Mouse (Mus musculus): Measurements from ENCODE around the gene Gfy. TPM values are rescaled to one million over a fixed set of nuclear protein-coding genes. Genes with fewer than 3 reads are reported as not detected.

The Gfy gene
- polyA plus RNA-seq, 1 experiment from 2014 or later = not detected

DNA sequence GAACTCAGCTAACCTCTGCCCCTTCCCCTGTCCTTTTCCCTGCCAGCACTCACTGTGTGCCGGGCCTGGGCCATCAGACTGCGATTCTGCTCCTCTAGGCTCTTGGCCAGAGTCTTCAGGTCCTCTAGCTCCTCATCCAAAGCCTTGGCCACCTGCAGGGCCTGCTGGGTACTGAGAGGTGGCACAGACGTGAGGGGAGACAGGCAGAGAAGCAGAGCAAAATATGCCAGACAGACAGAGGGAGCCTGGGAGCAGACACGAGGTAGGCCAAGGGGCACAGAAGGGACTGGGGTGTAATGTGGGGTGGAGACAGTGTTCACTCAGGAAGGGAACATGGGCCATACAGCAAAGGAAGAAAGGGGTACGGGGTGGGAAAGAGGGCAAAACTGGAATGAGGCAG, 14.0 kb upstream of the Gfy start:
- no peaks in the 10 kb centered on the region for H3K36me3 ChIP-seq
- no peak for ATAC-seq (ENCODE audit: insufficient number of reproducible peaks, insufficient read depth, low FRiP score, low TSS enrichment, low read depth)
- H3K4me3 ChIP-seq (replicated peaks) = no peak overlapping the region
- H3K4me2 ChIP-seq = no peak overlapping the region
- 55% methylated on average over 5 of the region's 5 CpGs for WGBS
- H3K27me3 ChIP-seq = peaks cover 31% of the 10 kb centered on the region
- no peak overlapping the region for H3K9ac ChIP-seq (replicated peaks)
- no peak overlapping the region for H3K27ac ChIP-seq
- H3K9me3 ChIP-seq = no peaks in the 10 kb centered on the region
- peaks cover 24% of the 10 kb centered on the region for H3K4me1 ChIP-seq (replicated peaks)

DNA sequence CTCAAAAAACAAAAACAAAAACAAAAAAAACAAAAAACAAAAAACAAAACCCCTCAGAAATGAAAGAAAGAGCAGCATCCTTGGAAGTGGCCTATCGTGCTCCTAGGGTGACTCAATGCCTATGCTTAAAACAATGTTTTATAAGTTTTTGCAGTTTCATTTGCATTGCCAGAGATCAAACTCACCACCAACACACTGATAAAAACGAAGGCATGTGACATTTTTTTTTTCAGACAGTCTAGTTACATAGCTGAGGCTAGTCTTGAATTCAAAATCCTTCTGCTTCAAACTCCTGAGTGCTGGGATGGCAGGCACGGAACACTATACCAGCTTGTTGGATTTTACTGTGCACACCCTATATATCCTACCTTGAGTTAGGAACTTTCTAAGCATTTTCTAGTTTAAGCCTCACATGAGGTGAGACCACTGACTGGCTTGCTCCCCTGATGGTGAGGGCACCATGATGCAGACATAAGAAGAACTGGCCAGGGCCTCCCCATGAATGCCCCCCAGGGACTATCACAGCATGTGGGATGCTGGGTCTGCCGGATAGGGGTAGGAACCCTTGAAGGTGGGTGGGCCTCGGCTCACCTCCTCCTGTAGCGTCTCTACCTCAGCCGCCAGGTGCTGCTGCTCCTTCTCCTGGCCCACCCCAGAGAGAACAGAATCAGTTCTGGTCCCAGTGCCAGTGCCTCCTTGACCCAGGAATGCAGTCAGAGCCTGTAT, 13.4 kb upstream of the Gfy start:
- H3K4me2 ChIP-seq = no peak overlapping the region
- ATAC-seq (ENCODE audit: insufficient number of reproducible peaks, insufficient read depth, low FRiP score, low TSS enrichment, low read depth) = no peak
- no peaks in the 10 kb centered on the region for H3K9me3 ChIP-seq
- no peak overlapping the region for H3K9ac ChIP-seq (replicated peaks)
- H3K4me1 ChIP-seq (replicated peaks) = peaks cover 22% of the 10 kb centered on the region
- H3K4me3 ChIP-seq (replicated peaks) = no peak overlapping the region
- no peak overlapping the region; the same call in 1 of the 2 replicates for H3K27ac ChIP-seq
- 82% methylated on average over 7 of the region's 7 CpGs for WGBS
- H3K27me3 ChIP-seq = peaks cover 35% of the 10 kb centered on the region
- H3K36me3 ChIP-seq = no peaks in the 10 kb centered on the region

DNA sequence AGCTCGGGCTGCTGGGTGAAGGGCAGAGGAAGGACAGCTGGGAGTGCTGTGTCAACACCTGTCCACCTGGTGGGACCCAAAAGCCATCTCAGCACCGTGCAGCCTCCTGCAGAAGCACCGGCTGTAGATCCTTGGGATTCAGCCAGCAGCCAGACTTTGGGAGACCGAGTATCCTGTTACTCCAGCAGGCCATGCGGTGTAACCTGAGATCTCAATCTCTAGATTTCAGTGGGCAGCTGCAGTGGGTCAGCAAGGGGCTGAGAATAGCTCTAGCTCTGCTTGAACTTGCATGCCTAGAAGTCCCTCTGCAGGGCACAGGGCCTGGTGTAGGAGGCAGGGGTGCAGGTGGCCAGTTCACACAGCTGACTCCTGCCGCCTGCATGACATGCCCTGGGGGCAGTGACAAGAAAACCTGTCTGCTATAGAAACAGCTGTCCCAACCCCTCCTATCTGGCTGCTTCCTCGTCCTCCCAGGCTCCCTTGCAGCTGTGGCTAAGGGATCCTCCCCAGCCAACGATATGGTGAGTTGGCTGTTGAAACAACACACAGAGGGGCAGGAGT, 12.5 kb upstream of the Gfy start:
- WGBS = 6% methylated on average over 8 of the region's 8 CpGs
- ATAC-seq (ENCODE audit: insufficient number of reproducible peaks, insufficient read depth, low FRiP score, low TSS enrichment, low read depth) = peak; percentile 83
- peaks cover 22% of the 10 kb centered on the region for H3K4me1 ChIP-seq (replicated peaks)
- no peak overlapping the region for H3K4me3 ChIP-seq (replicated peaks)
- H3K9ac ChIP-seq (replicated peaks) = no peak overlapping the region
- peaks cover 38% of the 10 kb centered on the region for H3K27me3 ChIP-seq
- no peaks in the 10 kb centered on the region for H3K9me3 ChIP-seq
- H3K4me2 ChIP-seq = peak overlapping the region; percentile 13
- H3K27ac ChIP-seq = peak overlapping the region; percentile 78
- no peaks in the 10 kb centered on the region for H3K36me3 ChIP-seq

DNA sequence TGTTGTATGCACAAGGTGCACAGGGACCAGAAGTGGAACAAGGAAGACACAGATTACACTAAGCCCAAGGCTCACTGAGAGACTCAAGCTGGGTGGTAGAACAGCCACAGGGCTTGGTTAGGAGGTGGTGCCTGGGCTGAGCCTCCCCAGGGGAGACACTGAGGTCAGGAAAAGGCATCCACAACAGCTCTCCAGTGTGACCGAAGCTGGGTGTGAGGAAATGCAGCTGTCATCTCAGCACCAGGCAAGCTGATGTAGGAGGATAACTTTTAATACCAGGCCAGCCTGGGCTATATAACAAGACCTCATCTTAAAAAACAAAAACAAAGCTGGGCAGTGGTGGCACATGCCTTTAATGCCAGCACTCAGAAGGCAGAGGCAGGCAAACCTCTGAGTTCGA, 11.8 kb upstream of the Gfy start:
- Histone ChIP-seq H3K27me3 (peaks cover 45% of the 10 kb centered on the region), H3K4me2 (no peak overlapping the region), H3K9me3 (no peaks in the 10 kb centered on the region), H3K27ac (no peak overlapping the region), H3K36me3 (no peaks in the 10 kb centered on the region), H3K9ac (replicated peaks) (no peak overlapping the region), H3K4me1 (replicated peaks) (peaks cover 28% of the 10 kb centered on the region), H3K4me3 (replicated peaks) (no peak overlapping the region)
- ATAC-seq (ENCODE audit: insufficient number of reproducible peaks, insufficient read depth, low FRiP score, low TSS enrichment, low read depth) = no peak
- 77% methylated on average over 2 of the region's 2 CpGs for WGBS

DNA sequence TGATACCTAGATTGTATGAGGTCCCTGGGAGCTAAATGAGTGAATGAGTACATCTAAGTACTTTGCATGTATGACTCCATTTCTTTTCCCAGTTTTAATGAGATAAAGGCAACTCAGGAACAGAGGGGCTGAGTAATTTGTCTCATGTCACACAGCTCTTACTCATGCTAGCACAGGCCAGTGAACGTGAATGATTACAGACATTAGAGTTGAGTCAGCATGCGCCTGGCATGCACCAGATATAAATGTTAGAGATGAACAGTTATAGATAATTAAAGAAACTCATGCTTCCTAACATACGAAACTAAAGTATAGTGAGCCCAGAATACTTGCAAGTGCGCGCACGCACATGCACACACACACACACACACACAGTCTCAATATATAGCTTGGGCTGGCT, 10.8 kb upstream of the Gfy start:
- Histone ChIP-seq H3K9ac (replicated peaks) (no peak overlapping the region), H3K27me3 (peaks cover 47% of the 10 kb centered on the region), H3K4me1 (replicated peaks) (peaks cover 27% of the 10 kb centered on the region), H3K9me3 (no peaks in the 10 kb centered on the region), H3K36me3 (no peaks in the 10 kb centered on the region), H3K4me2 (no peak overlapping the region), H3K27ac (no peak overlapping the region), H3K4me3 (replicated peaks) (no peak overlapping the region)
- no peak for ATAC-seq (ENCODE audit: insufficient number of reproducible peaks, insufficient read depth, low FRiP score, low TSS enrichment, low read depth)
- 91% methylated on average over 6 of the region's 6 CpGs for WGBS

DNA sequence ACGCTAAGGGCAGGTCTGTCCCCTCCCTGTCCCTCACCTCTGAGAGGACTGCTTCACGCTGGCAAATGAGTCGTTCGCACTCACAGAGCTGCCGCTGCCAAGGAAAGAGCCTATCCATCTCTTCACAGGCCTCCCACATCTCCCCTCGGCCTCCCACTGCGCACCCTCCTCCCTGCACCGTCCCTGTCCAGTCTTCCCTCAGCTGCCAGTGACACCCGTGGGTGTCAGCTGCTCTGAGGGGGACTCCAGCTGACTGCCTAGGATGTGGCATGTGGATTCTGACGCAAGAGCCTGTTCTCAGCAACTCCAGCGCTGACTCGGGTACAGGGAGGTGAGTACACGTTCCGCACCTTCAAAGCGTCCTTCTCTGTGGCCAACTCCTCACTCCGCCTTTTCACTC, 10.2 kb upstream of the Gfy start:
- Histone ChIP-seq H3K9ac (replicated peaks) (no peak overlapping the region), H3K36me3 (no peaks in the 10 kb centered on the region), H3K4me2 (no peak overlapping the region), H3K27ac (no peak overlapping the region), H3K27me3 (peaks cover 53% of the 10 kb centered on the region), H3K9me3 (no peaks in the 10 kb centered on the region), H3K4me1 (replicated peaks) (peaks cover 26% of the 10 kb centered on the region), H3K4me3 (replicated peaks) (no peak overlapping the region)
- ATAC-seq (ENCODE audit: insufficient number of reproducible peaks, insufficient read depth, low FRiP score, low TSS enrichment, low read depth) = no peak
- 52% methylated on average over 16 of the region's 16 CpGs for WGBS

DNA sequence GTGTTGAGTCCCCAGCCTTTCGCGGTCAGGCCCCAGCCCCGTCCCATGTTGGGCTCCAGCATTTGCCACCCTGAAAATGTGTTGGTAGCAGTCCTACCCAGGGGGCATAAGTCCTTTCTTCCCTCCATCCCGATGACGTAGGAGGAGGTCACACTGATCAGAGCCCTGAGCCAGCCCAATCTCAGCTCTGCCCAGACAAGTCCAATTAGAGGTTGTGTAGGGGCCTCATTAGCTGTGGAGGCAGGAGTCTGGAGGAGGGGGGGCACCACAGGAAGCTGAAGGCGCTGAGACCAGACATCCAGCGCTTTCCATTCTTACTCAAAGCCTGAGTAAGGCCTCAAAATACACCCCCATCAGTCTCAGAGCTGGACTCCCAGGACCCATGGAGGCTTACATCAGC, 6.6 kb upstream of the Gfy start:
- Histone ChIP-seq H3K27ac (no peak overlapping the region), H3K27me3 (peaks cover 90% of the 10 kb centered on the region), H3K4me1 (replicated peaks) (peaks cover 23% of the 10 kb centered on the region), H3K4me2 (no peak overlapping the region), H3K9ac (replicated peaks) (no peak overlapping the region), H3K36me3 (no peaks in the 10 kb centered on the region), H3K4me3 (replicated peaks) (no peak overlapping the region), H3K9me3 (no peaks in the 10 kb centered on the region; the same call in 1 of the 2 replicates)
- 46% methylated on average over 7 of the region's 7 CpGs for WGBS
- no peak for ATAC-seq (ENCODE audit: insufficient number of reproducible peaks, insufficient read depth, low FRiP score, low TSS enrichment, low read depth)

DNA sequence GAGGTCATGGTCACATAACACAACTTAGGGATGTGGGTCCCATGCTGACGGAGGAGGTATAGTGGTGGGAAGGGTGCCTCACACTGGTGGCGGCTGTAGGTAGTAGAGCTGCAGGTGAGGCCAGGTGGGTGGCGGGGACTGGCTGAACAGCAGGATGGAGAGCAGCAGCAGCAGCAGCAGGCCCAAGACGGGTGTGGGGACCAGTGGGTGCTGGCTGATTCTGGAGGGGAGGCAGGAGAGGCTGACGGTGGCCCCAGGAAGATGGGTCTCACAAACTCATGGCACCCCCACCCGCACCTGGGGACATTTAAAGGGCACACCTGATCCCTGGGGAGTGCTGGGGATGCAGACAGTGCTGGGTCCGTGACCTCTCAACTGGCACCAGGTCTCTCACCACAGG, 4.3 kb upstream of the Gfy start:
- 63% methylated on average over 7 of the region's 7 CpGs for WGBS
- Histone ChIP-seq H3K4me1 (replicated peaks) (peaks cover 23% of the 10 kb centered on the region), H3K9ac (replicated peaks) (no peak overlapping the region), H3K36me3 (no peaks in the 10 kb centered on the region), H3K9me3 (no peaks in the 10 kb centered on the region; the same call in 1 of the 2 replicates), H3K27me3 (peaks cover 97% of the 10 kb centered on the region), H3K4me3 (replicated peaks) (no peak overlapping the region), H3K27ac (no peak overlapping the region), H3K4me2 (no peak overlapping the region)
- ATAC-seq (ENCODE audit: insufficient number of reproducible peaks, insufficient read depth, low FRiP score, low TSS enrichment, low read depth) = no peak

DNA sequence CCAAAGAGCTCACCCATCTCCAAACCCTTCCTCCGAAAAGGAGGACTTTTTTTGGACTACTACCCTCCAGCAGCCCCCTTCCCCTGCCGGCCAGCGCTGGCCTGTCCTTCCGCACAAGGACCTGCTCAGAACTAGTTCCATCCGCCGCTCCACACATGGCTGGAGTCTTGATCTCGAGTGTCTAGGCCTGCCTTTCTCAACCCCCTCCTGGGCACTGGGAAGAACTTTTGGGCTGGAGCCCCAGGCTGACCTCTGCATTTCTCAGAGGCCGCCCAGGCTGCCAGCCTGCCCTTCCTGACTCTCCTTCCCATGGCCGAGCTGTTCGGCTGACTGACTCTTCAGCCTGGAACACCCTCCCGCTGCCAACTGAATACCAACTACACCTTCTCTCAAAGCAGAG, 3.2 kb upstream of the Gfy start:
- Histone ChIP-seq H3K36me3 (no peaks in the 10 kb centered on the region), H3K4me3 (replicated peaks) (peak overlapping the region; percentile 25), H3K27me3 (peaks cover 97% of the 10 kb centered on the region), H3K9me3 (no peaks in the 10 kb centered on the region; the same call in 1 of the 2 replicates), H3K4me1 (replicated peaks) (peaks cover 23% of the 10 kb centered on the region), H3K4me2 (peak overlapping the region; percentile 56), H3K27ac (no peak overlapping the region), H3K9ac (replicated peaks) (peak overlapping the region; percentile 52)
- WGBS = 20% methylated on average over 11 of the region's 11 CpGs
- peak; percentile 30; the same call in 1 of the 2 replicates for ATAC-seq (ENCODE audit: insufficient number of reproducible peaks, insufficient read depth, low FRiP score, low TSS enrichment, low read depth)

DNA sequence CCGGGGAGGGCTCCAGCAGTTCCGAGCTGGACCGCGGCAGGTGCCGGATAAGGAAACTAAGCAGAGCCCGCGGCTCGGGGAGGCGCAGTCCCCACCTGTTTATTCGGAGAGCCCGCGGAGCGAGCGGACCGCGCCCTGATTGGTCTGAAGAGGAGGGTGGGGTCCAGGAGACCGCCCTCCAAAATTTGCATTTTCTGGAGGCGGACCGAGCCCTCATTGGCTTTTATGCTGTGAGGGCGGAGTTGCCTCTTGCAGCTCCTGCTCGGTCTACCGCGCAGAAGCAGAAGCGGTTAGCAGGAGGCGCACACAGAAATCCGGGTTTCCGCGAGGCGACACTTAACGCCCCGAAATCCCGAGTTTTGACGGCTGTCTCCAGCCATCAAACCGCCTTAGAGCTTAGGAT, 2.8 kb upstream of the Gfy start:
- under 1% methylated on average over 34 of the region's 34 CpGs for WGBS
- H3K4me2 ChIP-seq = peak overlapping the region; percentile 56
- peaks cover 23% of the 10 kb centered on the region for H3K4me1 ChIP-seq (replicated peaks)
- peak overlapping the region; percentile 25 for H3K4me3 ChIP-seq (replicated peaks)
- H3K36me3 ChIP-seq = no peaks in the 10 kb centered on the region
- no peaks in the 10 kb centered on the region; the same call in 1 of the 2 replicates for H3K9me3 ChIP-seq
- no peak overlapping the region for H3K27ac ChIP-seq
- ATAC-seq (ENCODE audit: insufficient number of reproducible peaks, insufficient read depth, low FRiP score, low TSS enrichment, low read depth) = peak; percentile 89
- peaks cover 99% of the 10 kb centered on the region for H3K27me3 ChIP-seq
- peak overlapping the region; percentile 52; the same call in 1 of the 2 replicates for H3K9ac ChIP-seq (replicated peaks)

DNA sequence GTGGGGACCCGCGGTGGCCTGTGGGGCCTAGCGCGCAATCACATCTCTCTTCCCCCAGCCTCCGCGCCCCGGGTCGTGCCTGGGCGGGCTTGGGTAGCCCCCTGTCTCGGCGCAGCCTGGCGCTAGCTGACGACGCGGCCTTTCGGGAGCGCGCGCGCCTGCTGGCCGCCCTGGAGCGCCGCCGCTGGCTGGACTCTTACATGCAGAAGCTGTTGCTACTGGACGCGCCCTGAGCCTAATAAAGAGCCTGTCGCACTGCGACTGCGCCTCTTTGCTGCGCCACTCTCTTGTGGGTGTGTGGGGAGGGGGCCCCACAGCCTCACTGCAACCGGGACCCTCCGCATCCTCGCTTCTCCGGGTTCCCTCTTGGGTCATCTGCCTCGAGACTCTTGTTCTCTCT, 2.2 kb upstream of the Gfy start:
- peak overlapping the region; percentile 19; the same call in 1 of the 2 replicates for H3K4me3 ChIP-seq (replicated peaks)
- peak overlapping the region; percentile 23; the same call in 1 of the 2 replicates for H3K4me2 ChIP-seq
- no peak for ATAC-seq (ENCODE audit: insufficient number of reproducible peaks, insufficient read depth, low FRiP score, low TSS enrichment, low read depth)
- H3K36me3 ChIP-seq = no peaks in the 10 kb centered on the region
- no peak overlapping the region for H3K9ac ChIP-seq (replicated peaks)
- no peak overlapping the region for H3K27ac ChIP-seq
- no peaks in the 10 kb centered on the region; the same call in 1 of the 2 replicates for H3K9me3 ChIP-seq
- peaks cover 99% of the 10 kb centered on the region for H3K27me3 ChIP-seq
- peaks cover 22% of the 10 kb centered on the region for H3K4me1 ChIP-seq (replicated peaks)
- 3% methylated on average over 35 of the region's 35 CpGs for WGBS

All from limb, embryonic 12.5 days (tissue).